Mouse (Mus musculus) intestine, embryonic 15.5 days (tissue): ENCODE data around the gene S1pr3. TPM values are rescaled to one million over a fixed set of nuclear protein-coding genes. Genes with fewer than 3 reads are reported as not detected.

Experiments
- ATAC-seq: fragments of 200-750 bp; cut with Nextera tagmentation; 2 replicates; pipeline ENCODE4 v1.8.0; 2017; ENCODE audit warnings: moderate TSS enrichment, moderate library complexity
- H3K27ac ChIP-seq: fragments of 300-500 bp; sonication (generic); 2 replicates; pipeline ENCODE4 v1.5.1; 2015; ENCODE audit warnings: mild to moderate bottlenecking, inconsistent platforms
- H3K27me3 ChIP-seq: fragments of 300-500 bp; sonication (generic); replicated peaks from 2 replicates; pipeline ENCODE4 v1.6.1; 2015; ENCODE audit warnings: inconsistent platforms
- H3K36me3 ChIP-seq: fragments of 300-500 bp; sonication (generic); 2 replicates; pipeline ENCODE4 v1.6.1; 2015; ENCODE audit warnings: inconsistent platforms
- H3K4me1 ChIP-seq: fragments of 300-500 bp; sonication (generic); replicated peaks from 2 replicates; pipeline ENCODE4 v1.6.1; 2015; ENCODE audit warnings: inconsistent platforms
- H3K4me2 ChIP-seq: fragments of 300-500 bp; sonication (generic); replicated peaks from 2 replicates; pipeline ENCODE4 v1.6.1; 2015; ENCODE audit warnings: mild to moderate bottlenecking, inconsistent platforms
- H3K4me3 ChIP-seq: fragments of 300-500 bp; sonication (generic); replicated peaks from 2 replicates; pipeline ENCODE4 v1.5.1; 2015; ENCODE audit warnings: inconsistent platforms
- H3K9ac ChIP-seq: fragments of 300-500 bp; sonication (generic); 2 replicates; pipeline ENCODE4 v1.6.1; 2015; ENCODE audit warnings: inconsistent platforms
- H3K9me3 ChIP-seq: fragments of 300-500 bp; sonication (generic); 2 replicates; pipeline ENCODE4 v1.6.1; 2016; ENCODE audit warnings: inconsistent platforms
- WGBS: fragments of 180-500 bp; shearing (Covaris S2); methylation state at CpG from one replicate; pipeline ENCODE4 v1.1.7; 2015; 5-methylcytosine and 5-hydroxymethylcytosine counted together
- polyA plus RNA-seq: library from polyadenylated mRNA; unstranded; fragments of >200 nt; fragmentation: Nextera tagmentation; extraction: Ambion mirVana; gene quantifications from 2 replicates; pipeline ENCODE4 v1.2.1, GENCODE M21; 2015

S1pr3 gene
- polyA plus RNA-seq, 1 experiment from 2014 or later: 46.6 TPM

DNA sequence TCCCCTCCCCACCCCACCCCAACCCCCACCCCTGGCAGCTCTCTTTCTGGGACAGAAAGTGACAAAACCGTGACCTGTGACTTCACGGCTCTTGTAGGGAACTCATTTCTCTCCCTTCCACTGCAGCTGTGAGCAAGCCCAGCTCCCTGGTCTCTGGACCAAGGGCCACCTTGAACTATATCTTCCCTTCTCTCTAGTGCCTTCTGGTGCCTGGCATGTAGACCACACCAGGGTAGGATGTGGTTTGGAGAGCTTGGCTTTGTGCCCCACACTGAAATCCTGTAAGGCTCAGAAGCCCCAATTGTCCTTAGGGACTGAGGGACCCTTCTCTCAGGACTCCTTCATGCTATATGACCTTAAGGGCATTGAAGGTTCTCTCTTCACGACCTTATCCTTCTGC, 24.9 kb downstream of the S1pr3 start:
- 60% methylated on average over 3 of the region's 3 CpGs for WGBS
- Histone ChIP-seq H3K27me3 (no peaks in the 10 kb centered on the region), H3K36me3 (no peaks in the 10 kb centered on the region), H3K9me3 (no peaks in the 10 kb centered on the region), H3K4me3 (no peak overlapping the region), H3K4me2 (no peak overlapping the region), H3K27ac (no peak overlapping the region), H3K4me1 (no peaks in the 10 kb centered on the region), H3K9ac (no peak overlapping the region)
- ATAC-seq: no peak

DNA sequence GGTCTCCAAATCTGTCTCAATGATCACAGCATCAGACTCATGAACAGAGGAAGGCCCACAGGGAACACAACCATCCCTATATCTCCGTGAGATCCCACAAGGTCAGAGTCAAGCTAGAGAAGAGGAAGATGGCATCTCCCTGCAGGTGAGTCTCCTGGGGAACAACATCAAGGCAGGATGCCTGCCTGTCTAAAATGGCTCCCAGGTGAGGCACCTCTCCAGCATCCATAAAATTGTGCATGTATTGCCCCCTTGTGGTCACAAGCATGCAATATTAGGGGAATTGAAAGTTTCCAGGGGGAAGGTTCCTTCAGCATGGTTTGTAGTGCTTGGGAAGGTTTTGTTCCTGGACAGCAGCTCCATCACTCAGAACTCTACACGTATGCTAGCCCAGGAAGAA, 26.0 kb downstream of the S1pr3 start:
- no peak for ATAC-seq
- no peak overlapping the region for H3K9ac ChIP-seq
- no peaks in the 10 kb centered on the region for H3K9me3 ChIP-seq
- H3K36me3 ChIP-seq: no peaks in the 10 kb centered on the region
- no peak overlapping the region for H3K27ac ChIP-seq
- no peaks in the 10 kb centered on the region for H3K27me3 ChIP-seq
- H3K4me1 ChIP-seq: no peaks in the 10 kb centered on the region
- no peak overlapping the region for H3K4me3 ChIP-seq
- 63% methylated on average over 2 of the region's 2 CpGs for WGBS
- H3K4me2 ChIP-seq: no peak overlapping the region

DNA sequence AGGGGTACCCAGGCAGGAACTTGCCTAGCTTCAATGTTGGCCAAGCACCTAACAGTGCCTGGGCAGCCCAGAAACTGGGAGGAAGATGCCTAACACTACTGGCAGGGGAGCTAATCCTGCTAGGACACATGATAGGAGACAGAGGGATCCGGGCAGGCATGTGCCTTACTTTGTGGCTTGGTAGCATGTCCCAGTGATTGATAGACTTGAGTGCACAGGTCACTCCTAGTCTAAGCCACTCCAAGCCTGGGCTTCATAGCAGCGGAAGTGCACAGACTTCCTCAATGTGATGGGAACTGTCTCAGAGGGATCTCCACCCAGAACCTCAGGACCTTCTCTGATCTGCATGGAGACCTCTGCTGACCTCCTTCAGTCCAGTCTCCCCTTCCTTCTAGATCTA, 26.7 kb downstream of the S1pr3 start:
- WGBS: 45% methylated on average over 2 of the region's 2 CpGs
- H3K9ac ChIP-seq: no peak overlapping the region
- no peaks in the 10 kb centered on the region for H3K36me3 ChIP-seq
- no peak overlapping the region for H3K4me2 ChIP-seq
- H3K9me3 ChIP-seq: no peaks in the 10 kb centered on the region
- no peak overlapping the region for H3K27ac ChIP-seq
- H3K4me1 ChIP-seq: no peaks in the 10 kb centered on the region
- H3K4me3 ChIP-seq: no peak overlapping the region
- no peak for ATAC-seq
- no peaks in the 10 kb centered on the region for H3K27me3 ChIP-seq

DNA sequence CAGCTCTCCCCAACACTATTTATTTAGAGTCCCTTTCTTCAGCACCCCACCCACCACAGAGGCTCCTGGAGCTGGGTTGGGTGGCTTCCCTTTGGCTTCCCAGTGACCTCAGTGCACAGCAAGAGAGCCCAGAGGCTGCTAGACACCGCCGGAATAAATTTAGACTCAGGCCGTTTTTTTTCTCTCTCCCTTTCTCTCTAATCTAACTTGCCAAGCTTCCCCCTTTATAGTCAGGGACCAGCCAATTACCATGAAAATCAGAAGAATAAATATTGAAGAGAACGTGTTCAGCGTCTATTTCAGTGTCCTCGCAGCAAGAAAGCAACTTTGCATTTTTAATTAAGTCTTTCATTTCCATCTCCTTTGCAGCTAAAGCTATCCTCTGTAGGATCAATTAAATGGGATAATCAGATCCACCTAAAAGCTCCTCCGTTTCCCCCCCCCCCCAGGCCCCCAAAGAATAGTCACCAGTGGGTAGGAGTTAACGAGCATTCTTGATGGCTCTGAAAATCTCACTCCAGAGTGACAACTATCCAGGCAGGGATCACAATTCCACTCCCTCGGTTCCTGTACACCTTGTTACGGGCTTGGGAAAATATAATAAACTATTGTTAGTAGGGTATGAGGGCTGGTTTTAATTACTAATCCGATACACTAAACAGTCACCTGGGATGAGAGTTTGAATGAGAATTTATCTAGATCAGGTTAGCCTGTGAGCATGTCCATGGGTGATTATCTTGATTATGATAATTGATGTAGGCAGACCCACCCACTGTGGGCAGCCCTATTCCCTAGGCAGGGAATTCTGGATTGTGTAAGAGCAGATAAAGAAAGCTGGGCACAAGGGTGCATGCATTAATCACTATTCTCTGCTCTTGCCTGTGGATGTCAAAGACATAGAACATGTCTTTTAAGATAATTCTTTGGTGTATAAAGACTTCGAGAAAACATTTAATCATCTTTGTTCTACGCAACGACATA, 29.0 kb downstream of the S1pr3 start:
- 83% methylated on average over 14 of the region's 14 CpGs for WGBS

DNA sequence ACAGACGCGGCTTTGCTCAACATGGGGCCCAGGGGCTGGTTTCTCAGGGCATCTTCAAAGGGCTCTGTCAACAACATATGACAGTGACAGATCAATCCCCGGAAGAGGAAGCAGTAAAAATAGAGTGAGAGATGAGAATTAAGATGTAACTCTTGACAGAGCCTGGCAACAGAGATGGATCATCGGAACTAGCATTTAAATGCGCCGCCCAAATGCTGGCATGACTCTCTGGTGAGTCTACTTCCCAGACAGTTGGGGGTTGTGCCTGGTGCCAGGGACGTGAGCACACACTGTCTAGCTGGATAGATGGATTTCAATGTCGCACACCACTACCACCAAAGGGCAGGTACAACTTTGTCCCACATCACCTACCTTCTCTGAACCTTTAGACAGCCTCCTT, 34.5 kb downstream of the S1pr3 start:
- no peak overlapping the region for H3K9ac ChIP-seq
- H3K27me3 ChIP-seq: no peaks in the 10 kb centered on the region
- H3K9me3 ChIP-seq: no peaks in the 10 kb centered on the region
- H3K27ac ChIP-seq: no peak overlapping the region
- no peaks in the 10 kb centered on the region for H3K4me1 ChIP-seq
- no peak for ATAC-seq
- H3K36me3 ChIP-seq: no peaks in the 10 kb centered on the region
- no peak overlapping the region for H3K4me3 ChIP-seq
- H3K4me2 ChIP-seq: no peak overlapping the region
- 83% methylated on average over 8 of the region's 8 CpGs for WGBS

More for the DNA sequence above, 29.0 kb downstream of the S1pr3 start:
- no peak overlapping the region for H3K4me3 ChIP-seq
- no peaks in the 10 kb centered on the region for H3K36me3 ChIP-seq
- no peaks in the 10 kb centered on the region for H3K9me3 ChIP-seq
- no peak overlapping the region for H3K9ac ChIP-seq
- no peaks in the 10 kb centered on the region for H3K27me3 ChIP-seq
- no peak overlapping the region for H3K27ac ChIP-seq
- H3K4me2 ChIP-seq: no peak overlapping the region
- ATAC-seq: no peak
- no peaks in the 10 kb centered on the region for H3K4me1 ChIP-seq

DNA sequence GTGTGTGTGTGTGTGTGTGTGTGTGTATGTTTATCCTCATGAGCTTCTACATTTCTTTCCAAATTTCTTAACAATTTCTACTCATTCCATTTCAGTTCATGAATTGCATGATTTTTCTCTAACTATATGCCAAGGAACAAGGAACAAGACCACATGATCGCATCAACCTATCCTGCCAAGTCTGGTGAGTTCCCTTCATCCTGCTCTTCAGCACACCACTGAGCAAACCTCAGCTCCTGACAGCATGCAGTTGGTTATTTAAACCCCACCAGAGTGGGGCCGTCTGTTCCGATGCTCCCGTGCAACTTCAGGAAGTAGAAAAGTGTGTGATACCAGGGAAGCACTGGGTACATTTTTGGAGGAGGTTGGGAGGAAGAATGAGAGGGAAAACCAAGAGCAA, 38.1 kb downstream of the S1pr3 start:
- ATAC-seq: no peak
- H3K27ac ChIP-seq: no peak overlapping the region
- no peak overlapping the region for H3K4me3 ChIP-seq
- H3K27me3 ChIP-seq: no peaks in the 10 kb centered on the region
- no peaks in the 10 kb centered on the region for H3K36me3 ChIP-seq
- 68% methylated on average over 4 of the region's 4 CpGs for WGBS
- no peaks in the 10 kb centered on the region for H3K4me1 ChIP-seq
- no peaks in the 10 kb centered on the region for H3K9me3 ChIP-seq
- H3K4me2 ChIP-seq: no peak overlapping the region
- H3K9ac ChIP-seq: no peak overlapping the region

DNA sequence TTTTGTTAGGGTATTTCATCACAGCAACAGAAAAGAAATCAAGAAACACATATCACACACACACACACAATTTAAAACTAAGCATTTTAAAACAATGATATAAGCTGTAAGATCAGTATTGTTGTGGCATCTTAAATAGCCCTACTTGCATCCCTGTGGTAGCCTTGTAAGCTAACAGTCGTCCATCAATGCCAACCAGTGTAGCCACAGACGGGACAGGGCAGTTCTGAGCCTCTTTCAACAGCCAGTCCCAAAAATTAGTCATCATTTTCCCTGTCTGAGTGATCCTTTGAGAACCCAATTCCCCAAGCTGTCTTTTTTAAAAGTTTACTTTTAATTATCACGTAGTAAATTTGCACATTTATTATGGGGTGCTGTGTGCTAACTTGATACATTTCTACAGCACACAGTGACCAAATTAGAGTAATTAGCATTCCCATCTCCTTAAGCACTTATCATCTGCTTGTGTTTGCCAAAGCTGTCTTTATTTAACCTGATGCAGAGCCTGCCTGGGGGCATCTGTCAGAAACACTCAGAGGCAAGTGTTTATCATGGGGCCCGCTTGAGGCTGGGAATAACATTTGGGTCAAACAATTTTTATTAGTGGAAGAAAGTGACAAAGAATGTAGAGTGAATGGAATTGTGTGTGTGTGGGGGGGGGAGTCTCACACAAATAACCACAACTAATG, 47.9 kb downstream of the S1pr3 start:
- Histone ChIP-seq H3K27me3 (no peaks in the 10 kb centered on the region), H3K27ac (no peak overlapping the region), H3K9ac (no peak overlapping the region), H3K36me3 (no peaks in the 10 kb centered on the region), H3K4me1 (no peaks in the 10 kb centered on the region), H3K4me2 (no peak overlapping the region), H3K4me3 (no peak overlapping the region), H3K9me3 (no peaks in the 10 kb centered on the region)
- WGBS: 20% methylated on average over 4 of the region's 4 CpGs
- ATAC-seq: no peak

DNA sequence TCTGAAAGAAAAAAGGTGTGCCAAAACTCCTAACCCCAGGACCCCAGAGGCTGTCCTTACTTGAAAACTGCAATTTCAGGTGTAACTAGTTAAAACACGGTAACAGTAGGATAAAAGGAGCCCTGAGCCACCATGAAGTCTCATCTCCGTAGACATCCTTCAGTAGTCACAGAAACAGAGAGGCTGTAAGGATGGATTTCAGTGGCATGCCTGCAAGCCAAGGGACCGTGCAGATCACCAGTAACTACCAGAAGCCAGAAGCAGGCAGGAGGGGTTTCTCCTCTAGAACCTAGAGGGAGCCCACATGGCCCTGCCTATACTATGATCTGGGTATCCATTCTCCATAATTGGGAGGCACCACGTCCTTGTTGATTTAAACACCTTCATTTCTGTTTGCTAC, 55.9 kb downstream of the S1pr3 start:
- WGBS: 77% methylated on average over 4 of the region's 4 CpGs
- no peak overlapping the region for H3K4me3 ChIP-seq
- no peak for ATAC-seq

DNA sequence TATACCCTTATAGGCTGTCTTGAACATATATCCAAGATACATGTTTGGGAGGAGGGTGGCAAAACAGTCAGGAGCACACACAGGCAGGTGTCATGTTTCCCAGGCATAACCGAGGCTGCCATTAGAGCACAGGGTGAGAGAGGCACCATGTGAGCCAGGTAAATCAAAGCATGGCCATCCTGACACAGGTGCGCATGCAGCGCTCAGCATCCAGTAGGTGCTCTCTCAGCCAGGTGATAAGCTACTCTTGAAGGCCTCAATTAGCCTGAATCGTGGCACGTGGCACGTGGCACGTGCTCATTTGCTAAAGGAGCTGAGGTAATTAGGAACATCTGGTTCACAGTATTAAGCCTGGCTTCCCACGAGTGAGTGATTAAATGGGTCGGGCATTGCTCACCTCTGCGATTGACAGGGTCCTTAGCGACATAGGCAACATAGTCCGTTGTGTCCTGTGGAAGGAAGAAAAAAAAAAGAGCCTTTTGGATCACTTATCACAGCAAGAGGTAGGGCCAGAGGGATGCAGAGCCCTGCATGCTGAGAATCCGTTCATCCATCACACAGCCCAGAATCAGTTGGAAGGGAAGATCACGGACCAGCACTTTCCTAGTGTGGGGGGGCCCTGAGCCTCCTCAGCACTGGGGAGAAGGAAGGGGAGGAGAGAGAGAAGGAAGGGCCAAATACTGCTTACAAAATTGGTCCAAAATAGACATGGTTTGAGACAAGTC, 57.8 kb downstream of the S1pr3 start:
- WGBS: 79% methylated on average over 14 of the region's 14 CpGs
- H3K27me3 ChIP-seq: no peaks in the 10 kb centered on the region
- H3K9me3 ChIP-seq: no peaks in the 10 kb centered on the region
- no peak for ATAC-seq
- no peak overlapping the region for H3K4me2 ChIP-seq
- H3K36me3 ChIP-seq: no peaks in the 10 kb centered on the region
- no peaks in the 10 kb centered on the region for H3K4me1 ChIP-seq
- H3K27ac ChIP-seq: no peak overlapping the region
- no peak overlapping the region for H3K9ac ChIP-seq
- H3K4me3 ChIP-seq: no peak overlapping the region

More for the DNA sequence above, 55.9 kb downstream of the S1pr3 start:
- no peak overlapping the region for H3K27ac ChIP-seq
- H3K9me3 ChIP-seq: no peaks in the 10 kb centered on the region
- no peaks in the 10 kb centered on the region for H3K27me3 ChIP-seq
- H3K4me2 ChIP-seq: no peak overlapping the region
- no peaks in the 10 kb centered on the region for H3K36me3 ChIP-seq
- no peak overlapping the region for H3K9ac ChIP-seq
- no peaks in the 10 kb centered on the region for H3K4me1 ChIP-seq

DNA sequence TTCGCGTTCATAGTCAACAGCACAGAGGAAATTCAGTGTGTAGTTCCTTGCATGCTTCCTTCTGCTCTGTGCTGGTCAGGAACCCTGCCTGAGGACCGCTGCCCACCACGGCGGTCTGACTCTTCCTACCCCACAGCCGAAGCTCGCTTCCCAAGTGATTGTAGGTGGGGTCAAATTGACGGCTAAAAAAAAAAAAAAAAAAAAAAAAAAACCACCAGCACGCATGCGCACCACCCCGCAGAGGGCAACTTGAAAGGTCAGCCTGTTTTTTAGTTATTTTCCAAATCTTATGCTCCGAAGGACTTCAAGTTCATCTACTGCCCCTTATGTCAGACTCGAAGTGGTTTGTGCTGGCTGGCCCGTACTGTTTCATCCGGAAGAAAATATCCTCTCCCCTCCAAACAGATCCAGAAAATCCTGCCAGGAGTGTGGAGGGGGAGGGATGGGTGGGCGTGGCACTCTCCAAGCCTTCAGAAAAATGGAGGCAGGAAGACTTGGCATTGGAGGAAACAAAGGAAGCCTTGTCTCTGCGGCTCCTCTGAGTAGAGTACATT, 60.3 kb downstream of the S1pr3 start:
- H3K4me1 ChIP-seq: no peaks in the 10 kb centered on the region
- ATAC-seq: no peak
- WGBS: 69% methylated on average over 17 of the region's 17 CpGs
- H3K9ac ChIP-seq: no peak overlapping the region
- no peaks in the 10 kb centered on the region for H3K36me3 ChIP-seq
- no peak overlapping the region for H3K4me3 ChIP-seq
- no peaks in the 10 kb centered on the region for H3K9me3 ChIP-seq
- H3K4me2 ChIP-seq: no peak overlapping the region
- no peak overlapping the region for H3K27ac ChIP-seq
- no peaks in the 10 kb centered on the region for H3K27me3 ChIP-seq
